Mouse (Mus musculus): ENCODE data around the gene Gpr146.

Gene Gpr146

GRCm38 (mm10) chr5:139427001-139427400 is 49.5 kb downstream of the Gpr146 start:
- DNase-seq (ENCODE audit: low read depth, low spot score) = no peak

DNA sequence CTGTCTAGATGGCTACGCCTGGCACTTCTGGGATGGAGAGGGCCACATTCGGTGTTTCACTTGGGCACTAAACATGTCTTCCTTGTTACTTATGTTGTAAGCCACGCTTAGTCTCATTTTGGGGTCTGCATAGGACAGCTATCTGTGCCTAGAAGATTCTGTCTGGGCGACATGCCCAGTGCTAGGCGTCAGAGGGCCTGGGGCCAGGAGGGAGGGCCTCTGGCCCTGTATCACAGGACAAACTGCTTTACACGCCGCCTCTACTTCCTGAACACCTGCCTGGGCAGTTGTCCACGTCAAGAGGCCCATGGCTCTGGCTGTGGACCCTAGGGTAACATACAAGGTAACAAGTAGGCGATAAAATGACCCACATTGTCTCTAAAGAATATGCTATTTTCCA is 50.5 kb downstream of the Gpr146 start:
- DNase-seq (ENCODE audit: low read depth, low spot score) = no peak

- no peak for DNase-seq (ENCODE audit: low read depth, low spot score)
These were observed 52.4 kb downstream of the Gpr146 start for GRCm38 (mm10) chr5:139429818-139430341.

GRCm38 (mm10) chr5:139432333-139432732 is 54.8 kb downstream of the Gpr146 start:
- no peak for DNase-seq (ENCODE audit: low read depth, low spot score)

GRCm38 (mm10) chr5:139432747-139433508 is 55.4 kb downstream of the Gpr146 start:
- DNase-seq (ENCODE audit: low read depth, low spot score) = no peak

GRCm38 (mm10) chr5:139433842-139434568 is 56.5 kb downstream of the Gpr146 start:
- DNase-seq (ENCODE audit: low read depth, low spot score) = no peak

DNA sequence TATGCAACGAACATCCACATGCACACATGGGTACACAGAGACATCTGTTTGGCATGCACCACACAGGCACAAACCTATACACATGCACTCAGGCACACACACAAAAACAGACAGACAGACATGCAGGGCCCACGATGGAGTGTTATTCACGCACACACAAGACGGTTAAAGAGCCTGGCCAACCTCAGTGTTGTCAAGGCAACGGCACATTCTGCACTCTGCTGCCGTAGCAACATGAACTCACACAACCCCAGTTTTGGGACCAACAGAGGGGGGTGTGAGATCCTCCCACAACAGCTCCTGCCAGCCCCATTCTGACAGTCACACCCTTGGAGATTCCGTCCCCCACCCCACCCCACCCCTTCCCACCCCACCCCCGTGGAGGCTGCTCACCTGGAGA is 57.4 kb downstream of the Gpr146 start:
- peak; percentile 20 for DNase-seq (ENCODE audit: low read depth, low spot score)

DNA sequence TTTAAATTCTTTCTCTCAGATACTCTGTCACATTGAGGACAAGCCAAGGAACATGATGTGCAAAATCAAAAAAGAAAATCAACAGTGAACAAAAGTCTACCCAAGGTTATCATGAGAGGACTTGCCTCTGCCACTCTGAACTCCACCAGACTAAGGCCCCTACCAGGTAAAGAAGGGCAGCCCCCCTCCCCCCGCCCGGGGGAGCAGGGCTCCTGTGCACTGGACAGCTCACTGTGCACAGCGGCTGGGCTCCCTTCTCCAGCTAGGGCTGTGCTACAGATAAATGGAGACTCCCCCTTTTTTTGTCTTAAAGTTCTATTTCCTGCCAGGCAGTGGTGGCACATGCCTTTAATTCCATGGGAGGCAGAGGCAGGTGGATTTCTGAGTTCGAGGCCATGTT is 60.3 kb downstream of the Gpr146 start:
- DNase-seq (ENCODE audit: low read depth, low spot score) = no peak

GRCm38 (mm10) chr5:139438440-139438839 is 60.9 kb downstream of the Gpr146 start:
- DNase-seq (ENCODE audit: low read depth, low spot score) = no peak

- no peak for DNase-seq (ENCODE audit: low read depth, low spot score)
These were observed 63.0 kb downstream of the Gpr146 start for GRCm38 (mm10) chr5:139440451-139440850.

GRCm38 (mm10) chr5:139440926-139441725 is 63.6 kb downstream of the Gpr146 start:
- no peak for DNase-seq (ENCODE audit: low read depth, low spot score)

DNA sequence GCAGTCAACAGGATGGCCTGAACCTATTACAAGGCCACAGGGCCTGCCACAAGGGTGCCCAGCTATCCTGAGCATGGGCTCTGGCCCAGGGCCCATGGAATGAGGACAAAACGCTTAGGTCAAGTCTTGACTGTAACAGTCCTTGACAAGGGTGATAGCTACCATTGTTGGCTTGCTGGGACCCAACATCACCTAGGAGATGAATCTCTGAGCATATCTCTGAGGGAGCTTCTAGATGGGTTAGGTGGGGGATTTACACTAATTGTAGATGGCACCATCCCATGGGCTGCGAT is 64.2 kb downstream of the Gpr146 start:
- DNase-seq (ENCODE audit: low read depth, low spot score) = no peak

- DNase-seq (ENCODE audit: low read depth, low spot score) = no peak
These were observed 64.9 kb downstream of the Gpr146 start for GRCm38 (mm10) chr5:139442428-139442827.

- no peak for DNase-seq (ENCODE audit: low read depth, low spot score)
These were observed 65.5 kb downstream of the Gpr146 start for GRCm38 (mm10) chr5:139442962-139443361.

- DNase-seq (ENCODE audit: low read depth, low spot score) = no peak
These were observed 67.8 kb downstream of the Gpr146 start for GRCm38 (mm10) chr5:139445258-139445657.

Measured in forelimb bud, embryonic 11.5 days (tissue).